Mouse (Mus musculus) bone marrow macrophage, adult 2 months (primary cell): ENCODE results near the gene Chn2.

ENCODE experiments used
- CTCF ChIP-seq: IDR thresholded peaks from 2 replicates; pipeline ENCODE4 v1.5.1; 2012; ENCODE audit warnings: low read depth, mild to moderate bottlenecking, low read length, moderate library complexity
- POLR2A ChIP-seq: IDR thresholded peaks from 2 replicates; pipeline ENCODE4 v1.6.1; 2012; ENCODE audit warnings: mild to moderate bottlenecking, low read depth, low read length, borderline replicate concordance

- TF ChIP-seq CTCF, result no peak
- TF ChIP-seq POLR2A, result no peak
Measured at GRCm38 (mm10) chr6:54284167-54284711, 244.9 kb downstream of the Chn2 start.
